Mouse (Mus musculus) small intestine, adult 2 months (tissue): ENCODE data around the gene March6. TPM values are rescaled to one million over a fixed set of nuclear protein-coding genes. Genes with fewer than 3 reads are reported as not detected.

Source experiments
- H3K27ac ChIP-seq: fragments of 200-500 bp; 2 replicates; pipeline ENCODE4 v1.5.1; 2012; ENCODE audit warnings: low read depth, low read length, control low read depth, inconsistent platforms; ENCODE audit not compliant: insufficient read depth
- H3K27me3 ChIP-seq: fragments of 200-500 bp; 2 replicates; pipeline ENCODE4 v1.6.1; 2012; ENCODE audit warnings: mild to moderate bottlenecking, moderate library complexity, low read length, inconsistent platforms; ENCODE audit not compliant: control insufficient read depth, insufficient read depth
- H3K36me3 ChIP-seq: fragments of 200-500 bp; 2 replicates; pipeline ENCODE4 v1.6.1; 2012; ENCODE audit warnings: mild to moderate bottlenecking, low read length, control low read depth, inconsistent platforms; ENCODE audit not compliant: control insufficient read depth, insufficient read depth
- H3K4me1 ChIP-seq: fragments of 200-500 bp; 2 replicates; pipeline ENCODE4 v1.6.1; 2012; ENCODE audit warnings: low read length, inconsistent platforms, mixed read lengths; ENCODE audit not compliant: control insufficient read depth, insufficient read depth, insufficient read length
- H3K4me3 ChIP-seq: fragments of 200-500 bp; 2 replicates; pipeline ENCODE4 v1.5.1; 2012; ENCODE audit warnings: low read depth, mild to moderate bottlenecking, control low read depth, inconsistent platforms, low read length, moderate library complexity
- CTCF ChIP-seq: fragments of 200-500 bp; IDR thresholded peaks from 2 replicates; pipeline ENCODE4 v1.5.1; 2012; ENCODE audit warnings: low read depth, mild to moderate bottlenecking, control low read depth, inconsistent platforms, low read length, moderate library complexity, mixed read lengths; ENCODE audit not compliant: insufficient replicate concordance, insufficient read length; ENCODE audit errors: extremely low read depth
- POLR2A ChIP-seq: fragments of 200-500 bp; IDR thresholded peaks from 2 replicates; pipeline ENCODE4 v1.6.1; 2012; ENCODE audit warnings: low read depth, mild to moderate bottlenecking, control low read depth, inconsistent platforms, low read length, moderate library complexity
- WGBS: fragments of 180-500 bp; shearing (Covaris S2); methylation state at CpG from one replicate; pipeline ENCODE4 v1.1.7; 2018; 5-methylcytosine and 5-hydroxymethylcytosine counted together
- polyA plus RNA-seq: library from polyadenylated mRNA; depleted of rRNA; stranded (reverse); fragments of >200 nt; gene quantifications from 2 replicates; pipeline ENCODE4 v1.2.3, GENCODE M21; 2012

March6 gene
- polyA plus RNA-seq, 1 experiment: 18.1 TPM

DNA sequence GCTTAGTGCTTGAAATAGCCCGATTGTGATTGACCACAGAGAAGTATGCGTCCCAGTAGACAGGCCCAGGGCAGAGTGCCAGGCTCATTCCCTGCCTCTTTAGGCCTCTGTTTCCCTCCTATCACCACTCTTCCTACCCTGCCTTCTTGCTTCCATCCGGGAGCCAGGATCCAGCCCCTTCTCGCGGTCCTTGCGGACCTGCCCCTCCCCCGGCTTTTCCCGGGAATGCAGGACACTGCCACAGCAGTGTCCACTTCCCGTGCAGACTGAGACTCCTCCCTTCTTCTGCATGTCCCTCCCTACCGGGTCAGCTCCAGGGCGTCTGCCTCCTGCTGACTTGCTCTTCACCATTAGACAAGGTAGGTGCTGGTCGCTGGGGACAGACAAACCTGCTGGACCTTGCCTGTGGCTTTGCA lies 37.7 kb upstream of the March6 start:
- Histone ChIP-seq H3K36me3 (peaks cover 3% of the 10 kb centered on the region), H3K27me3 (no peaks in the 10 kb centered on the region), H3K4me1 (peaks cover 35% of the 10 kb centered on the region), H3K4me3 (peak overlapping the region; percentile 63), H3K27ac (peak overlapping the region; percentile 98)
- TF ChIP-seq POLR2A (peak; percentile 81), CTCF (no peak)
- 14% methylated on average over 12 of the region's 12 CpGs for WGBS

DNA sequence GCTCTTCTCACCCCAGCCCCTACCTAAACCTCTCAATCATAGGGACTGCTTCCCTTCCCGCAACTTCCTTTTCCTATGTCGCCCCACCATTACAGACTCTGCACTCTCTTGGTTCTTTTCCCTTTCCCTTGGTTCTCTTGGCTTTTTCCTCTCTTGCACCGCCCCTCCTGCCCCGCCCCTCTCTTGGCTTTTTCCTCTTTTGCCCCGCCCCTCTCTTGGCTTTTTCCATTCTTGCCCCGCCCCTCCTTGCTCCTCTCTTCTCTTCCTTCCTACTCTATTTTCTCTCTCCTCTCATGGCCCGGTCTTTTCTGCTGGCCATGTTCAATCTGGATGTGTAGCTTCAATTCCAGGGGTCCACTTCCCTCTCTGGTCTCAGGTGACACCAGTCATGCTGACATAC lies 36.6 kb upstream of the March6 start:
- peaks cover 3% of the 10 kb centered on the region for H3K36me3 ChIP-seq
- TF ChIP-seq CTCF: no peak
- TF ChIP-seq POLR2A: no peak

DNA sequence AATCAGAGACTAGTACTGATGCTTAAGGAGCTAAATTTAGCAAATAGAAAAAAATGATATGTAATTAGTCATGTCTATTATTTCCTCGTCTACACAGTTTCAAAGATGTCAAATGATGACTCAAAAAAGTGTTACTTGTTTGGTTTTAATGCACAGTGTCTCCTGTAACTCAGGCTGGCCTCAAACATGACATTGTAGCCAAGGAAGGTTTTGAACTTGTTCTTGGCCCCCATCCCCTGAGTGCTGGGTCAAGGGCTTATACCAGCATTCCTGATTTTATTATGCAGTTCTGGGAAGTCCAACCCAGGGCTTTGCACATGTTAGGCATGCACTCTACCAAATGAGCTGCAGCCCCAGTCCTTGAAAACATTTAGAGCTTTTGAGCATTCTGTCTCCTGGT lies 34.9 kb upstream of the March6 start:
- 86% methylated on average over 1 of the region's 1 CpGs for WGBS
- H3K36me3 ChIP-seq: no peaks in the 10 kb centered on the region
- H3K27me3 ChIP-seq: no peaks in the 10 kb centered on the region
- H3K4me3 ChIP-seq: no peak overlapping the region
- TF ChIP-seq POLR2A (no peak), CTCF (no peak)
- H3K4me1 ChIP-seq: peaks cover 25% of the 10 kb centered on the region
- no peak overlapping the region for H3K27ac ChIP-seq

More for the DNA sequence above, 36.6 kb upstream of the March6 start:
- WGBS: 49% methylated on average over 6 of the region's 7 CpGs
- H3K4me1 ChIP-seq: peaks cover 36% of the 10 kb centered on the region
- no peak overlapping the region for H3K4me3 ChIP-seq
- 0 out of 2 replicates have a peak overlapping the region, but pooled peaks have one; percentile 45 for H3K27ac ChIP-seq
- H3K27me3 ChIP-seq: no peaks in the 10 kb centered on the region

GRCm38 (mm10) chr15:31565184-31565583 lies 34.3 kb upstream of the March6 start, which contains the start of gene Cmbl:
Cmbl (plus strand) TSS chr15:31565389.
- Histone ChIP-seq H3K27ac (peak within 1 kb of the TSS; percentile 65), H3K36me3 (no peaks in the 10 kb centered on the region), H3K27me3 (no peaks in the 10 kb centered on the region), H3K4me1 (peaks cover 19% of the 10 kb centered on the region), H3K4me3 (no peak within 1 kb of the TSS)
- no peak for TF ChIP-seq CTCF
- WGBS: 48% methylated on average over 5 of the region's 5 CpGs

DNA sequence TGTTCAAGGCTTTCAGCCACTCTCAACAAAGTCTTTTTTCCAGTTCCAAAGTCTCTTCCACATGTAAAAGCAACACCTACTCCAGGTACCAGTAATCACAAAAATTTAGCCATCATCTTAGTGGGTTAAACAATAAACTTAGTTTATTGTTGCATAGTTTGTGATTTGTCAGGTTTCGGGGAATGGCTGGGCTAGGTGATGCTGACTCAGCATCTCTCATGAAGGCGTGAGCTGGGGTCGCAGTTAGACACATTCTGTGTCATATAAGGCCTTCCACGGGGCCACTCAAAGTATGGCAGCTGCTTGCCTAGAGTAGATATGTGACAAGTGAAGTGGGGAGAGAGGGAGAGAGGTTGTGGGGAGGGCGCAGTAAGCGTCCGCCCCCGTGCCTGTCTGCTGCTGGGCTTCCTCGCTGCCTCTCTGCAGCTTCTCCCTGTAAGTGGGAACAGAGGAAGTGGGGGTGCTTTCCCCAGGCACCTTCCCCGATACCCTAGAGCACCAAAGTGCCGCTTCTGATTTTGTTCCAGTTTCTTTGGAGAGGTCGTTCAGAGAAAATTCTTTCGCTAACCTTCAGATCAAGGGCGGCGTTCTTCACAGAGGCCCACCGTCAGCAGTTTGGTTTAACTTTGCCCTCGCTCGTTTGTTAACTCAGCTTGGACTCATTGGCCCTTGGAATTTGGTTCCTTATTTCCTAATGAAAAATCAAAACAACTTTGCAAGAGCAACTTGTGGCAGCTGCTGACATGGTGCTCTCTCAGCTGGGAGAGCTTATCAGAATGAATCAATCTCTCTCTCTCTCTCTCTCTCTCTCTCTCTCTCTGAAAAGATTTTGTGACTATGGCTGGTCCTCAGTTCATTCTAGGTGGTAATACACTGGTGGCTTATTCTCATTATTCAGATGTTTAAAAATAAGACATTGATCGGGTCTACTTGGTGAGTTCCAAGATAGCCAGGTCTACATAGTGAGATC lies 33.0 kb upstream of the March6 start:
- WGBS: 15% methylated on average over 19 of the region's 19 CpGs
- H3K36me3 ChIP-seq: no peaks in the 10 kb centered on the region
- H3K4me1 ChIP-seq: peaks cover 20% of the 10 kb centered on the region
- peak overlapping the region; percentile 89 for H3K27ac ChIP-seq
- no peaks in the 10 kb centered on the region for H3K27me3 ChIP-seq
- TF ChIP-seq POLR2A (no peak), CTCF (no peak)
- peak overlapping the region; percentile 44 for H3K4me3 ChIP-seq

DNA sequence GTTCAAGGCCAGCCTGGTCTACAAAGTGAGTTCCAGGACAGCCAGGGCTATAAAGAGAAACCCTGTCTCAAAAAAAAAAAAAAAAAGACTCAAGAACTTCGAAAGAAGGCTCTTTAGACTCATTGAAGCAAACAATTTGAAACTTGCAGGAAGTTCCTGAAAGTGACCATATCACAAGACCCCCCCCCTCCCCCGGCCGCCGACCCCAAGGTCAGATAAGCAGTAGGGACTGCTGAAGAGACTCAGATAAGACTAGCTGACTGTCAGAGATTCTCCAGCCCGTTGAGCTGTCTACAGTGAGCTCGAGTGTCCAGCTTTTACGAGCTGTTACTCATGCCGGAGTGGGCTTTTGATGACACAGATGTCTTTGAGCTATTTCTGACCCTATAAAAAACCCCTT lies 32.0 kb upstream of the March6 start:
- WGBS: 57% methylated on average over 8 of the region's 8 CpGs

DNA sequence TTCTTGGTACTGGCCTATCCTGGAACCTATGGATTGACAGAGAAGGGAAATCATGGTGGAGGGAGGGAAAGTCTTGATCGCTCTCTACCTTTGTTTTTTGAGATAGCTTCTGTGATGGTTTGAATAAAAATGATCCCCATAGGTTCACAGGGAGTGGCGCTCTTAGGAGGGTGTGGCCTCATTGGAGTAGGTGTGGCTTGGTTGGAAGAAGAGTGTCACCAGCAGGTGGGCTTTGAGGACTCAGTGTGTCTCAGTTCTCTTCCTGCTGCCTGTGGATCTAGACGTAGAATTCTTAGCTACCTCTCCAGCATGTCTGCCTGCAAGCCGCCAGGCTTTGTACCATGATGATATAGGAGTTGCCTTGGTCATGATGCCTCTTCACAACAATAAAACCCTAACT lies 31.1 kb upstream of the March6 start:
- Histone ChIP-seq H3K36me3 (no peaks in the 10 kb centered on the region), H3K4me1 (peaks cover 14% of the 10 kb centered on the region; the same call in 1 of the 2 replicates), H3K27ac (no peak overlapping the region), H3K4me3 (no peak overlapping the region), H3K27me3 (no peaks in the 10 kb centered on the region)
- TF ChIP-seq CTCF: no peak
- no peak for TF ChIP-seq POLR2A
- WGBS: 95% methylated on average over 4 of the region's 4 CpGs

More for the DNA sequence above, 32.0 kb upstream of the March6 start:
- no peaks in the 10 kb centered on the region for H3K36me3 ChIP-seq
- no peak for TF ChIP-seq POLR2A
- TF ChIP-seq CTCF: no peak
- H3K4me1 ChIP-seq: peaks cover 16% of the 10 kb centered on the region; the same call in 1 of the 2 replicates
- H3K27ac ChIP-seq: peak overlapping the region; percentile 89; the same call in 1 of the 2 replicates
- H3K4me3 ChIP-seq: no peak overlapping the region
- no peaks in the 10 kb centered on the region for H3K27me3 ChIP-seq
